Mouse (Mus musculus) ES-E14 (cell line): ENCODE results near the gene Atp11c.

Experiments used
- HCFC1 ChIP-seq: IDR thresholded peaks from 2 replicates; pipeline ENCODE4 v1.6.1; 2012; ENCODE audit warnings: low read length, inconsistent platforms, borderline replicate concordance; ENCODE audit not compliant: insufficient read depth
- MAFK ChIP-seq: IDR thresholded peaks from 2 replicates; pipeline ENCODE4 v1.6.1; 2014; ENCODE audit warnings: mild to moderate bottlenecking, low read depth, low read length, inconsistent platforms; ENCODE audit not compliant: insufficient read depth
- ZC3H11A ChIP-seq: IDR thresholded peaks from 2 replicates; pipeline ENCODE4 v1.6.1; 2012; ENCODE audit warnings: low read depth, mild to moderate bottlenecking, inconsistent platforms, low read length, borderline replicate concordance
- ZNF384 ChIP-seq: IDR thresholded peaks from 2 replicates; pipeline ENCODE4 v1.6.1; 2012; ENCODE audit warnings: low read depth, low read length, inconsistent platforms

GRCm38 (mm10) chrX:60592598-60592997 lies at the start of gene Atp11c:
- no peak for TF ChIP-seq MAFK
- no peak for TF ChIP-seq ZNF384
- no peak for TF ChIP-seq ZC3H11A
- no peak for TF ChIP-seq HCFC1
